Mouse (Mus musculus): ENCODE measurements at regions not wholly inside any gene's neighbourhood (a gene's known extent, or its start where the extent isn't known, plus 50 kb on each side); places are given as distances from the start of the nearest gene placed in this dataset.

DNA sequence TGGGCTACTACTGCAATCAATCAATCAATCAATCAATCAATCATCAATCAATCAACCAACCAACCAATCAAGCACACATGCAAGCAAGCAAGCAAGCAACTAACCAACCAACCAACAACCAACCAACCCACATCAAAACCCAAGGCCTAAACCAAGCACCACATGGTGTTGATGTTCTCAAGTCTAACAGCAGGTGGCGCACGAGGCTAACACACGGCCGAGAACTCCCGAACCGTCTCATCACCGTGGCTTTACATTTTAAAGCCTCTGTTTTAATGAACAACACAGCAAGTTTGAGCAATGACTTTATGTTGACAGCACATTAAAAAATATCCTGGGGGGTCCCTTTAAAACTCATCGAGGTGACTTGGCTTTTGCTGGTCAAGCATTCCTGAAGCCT lies 61.3 kb upstream of the Smg1 start:
- no peaks in the 10 kb centered on the region for H3K4me1 ChIP-seq (ENCODE audit: control insufficient read depth in 1 of 2, insufficient read depth in 2 of 2, low read length in 2 of 2)
- no peaks in the 10 kb centered on the region for H3K36me3 ChIP-seq (ENCODE audit: control insufficient read depth in 1 of 2, insufficient read depth in 2 of 2, low read length in 2 of 2)
- H3K4me3 ChIP-seq (ENCODE audit: control insufficient read depth in 1 of 2, insufficient read depth in 1 of 2, low read depth in 2 of 2, low read length in 2 of 2) = no peak overlapping the region; a peak in 1 of 4 replicates
- TF ChIP-seq SMC3 (IDR thresholded peaks at IDR 0.05; ENCODE audit: low read depth, low read length) (peak; percentile 61), CTCF (IDR thresholded peaks at IDR 0.05 in 2 of 3, conservative IDR thresholded peaks at IDR 0.05 in 1 of 3; ENCODE audit: control insufficient read depth in 1 of 3, insufficient read depth in 1 of 3, low read depth in 2 of 3, low read length in 3 of 3, poor library complexity in 1 of 3, severe bottlenecking in 1 of 3) (peak; percentile 48 to 60 (median 54); a peak in 5 of 6 replicates), MYC (IDR thresholded peaks at IDR 0.05; ENCODE audit: low read depth, low read length) (peak; percentile 60; the same call in 1 of the 2 replicates), MAX (IDR thresholded peaks at IDR 0.05; ENCODE audit: low read length) (peak; percentile 47; the same call in 1 of the 2 replicates), ETS1 (IDR thresholded peaks at IDR 0.05; ENCODE audit: low read depth, low read length) (no peak), USF1 (IDR thresholded peaks at IDR 0.05; ENCODE audit: low read depth, low read length) (no peak), EP300 (IDR thresholded peaks at IDR 0.05; ENCODE audit: low read depth in 1 of 2, low read length in 2 of 2) (no peak), ZC3H11A (IDR thresholded peaks at IDR 0.05; ENCODE audit: low read depth, low read length) (peak; percentile 66), RAD21 (IDR thresholded peaks at IDR 0.05; ENCODE audit: low read depth, low read length) (peak; percentile 67)
- DNase-seq (ENCODE audit: low read depth, low spot score) = peak; percentile 84
- no peaks in the 10 kb centered on the region for H3K9me3 ChIP-seq (replicated peaks; ENCODE audit: insufficient read depth, low read length)
- H3K9ac ChIP-seq (ENCODE audit: control insufficient read depth, low read depth, low read length, poor library complexity, severe bottlenecking) = 0 out of 2 replicates have a peak overlapping the region, but pooled peaks have one; percentile 33
- H3K27ac ChIP-seq (ENCODE audit: control insufficient read depth, low read depth, low read length) = no peak overlapping the region
- H3K27me3 ChIP-seq (ENCODE audit: control insufficient read depth in 1 of 2, insufficient read depth in 2 of 2, low read length in 2 of 2) = no peaks in the 10 kb centered on the region
- no peaks in the 10 kb centered on the region for H3K79me2 ChIP-seq (ENCODE audit: control insufficient read depth, insufficient read depth, low read length, poor library complexity)

DNA sequence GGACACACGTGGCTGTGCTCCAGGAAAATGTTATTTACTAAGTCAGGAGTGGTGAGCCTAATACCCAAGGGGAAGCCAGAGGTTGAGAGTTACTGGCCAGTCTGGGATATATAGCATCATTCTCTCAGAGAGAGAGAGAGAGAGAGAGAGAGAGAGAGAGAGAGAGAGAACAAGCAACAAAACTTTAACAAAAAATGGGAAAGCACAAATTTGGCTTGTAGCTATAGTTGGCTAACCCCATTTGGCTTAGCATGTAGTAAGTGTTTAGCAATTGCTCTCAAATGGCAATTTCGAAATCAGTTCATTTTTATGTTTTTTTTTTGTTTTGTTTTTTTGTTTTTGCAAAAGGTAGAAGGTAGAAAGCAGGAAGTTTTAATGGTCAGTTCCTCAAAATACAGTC lies 60.9 kb upstream of the Smg1 start:
- no peaks in the 10 kb centered on the region for H3K79me2 ChIP-seq (ENCODE audit: control insufficient read depth, insufficient read depth, low read length, poor library complexity)
- no peaks in the 10 kb centered on the region for H3K9me3 ChIP-seq (replicated peaks; ENCODE audit: insufficient read depth, low read length)
- H3K27ac ChIP-seq (ENCODE audit: control insufficient read depth, low read depth, low read length) = no peak overlapping the region
- no peaks in the 10 kb centered on the region for H3K27me3 ChIP-seq (ENCODE audit: control insufficient read depth in 1 of 2, insufficient read depth in 2 of 2, low read length in 2 of 2)
- TF ChIP-seq SMC3 (IDR thresholded peaks at IDR 0.05; ENCODE audit: low read depth, low read length) = no peak
- TF ChIP-seq E2F4 (IDR thresholded peaks at IDR 0.05; ENCODE audit: borderline replicate concordance, low read depth, low read length) = no peak
- TF ChIP-seq MXI1 (IDR thresholded peaks at IDR 0.05; ENCODE audit: low read depth, low read length) = no peak
- TF ChIP-seq ETS1 (IDR thresholded peaks at IDR 0.05; ENCODE audit: low read depth, low read length) = no peak
- TF ChIP-seq MAZ (IDR thresholded peaks at IDR 0.05; ENCODE audit: low read depth, low read length) = no peak
- no peak for TF ChIP-seq JUND (IDR thresholded peaks at IDR 0.05; ENCODE audit: low read depth, low read length)
- no peak for TF ChIP-seq SIN3A (IDR thresholded peaks at IDR 0.05; ENCODE audit: low read length)
- no peak for TF ChIP-seq NELFE (IDR thresholded peaks at IDR 0.05; ENCODE audit: low read depth, low read length)
- no peak for TF ChIP-seq USF2 (IDR thresholded peaks at IDR 0.05; ENCODE audit: borderline replicate concordance in 1 of 2, insufficient read depth in 1 of 2, low read depth in 1 of 2, low read length in 2 of 2)
- no peak for TF ChIP-seq CHD2 (IDR thresholded peaks at IDR 0.05; ENCODE audit: low read length)
- TF ChIP-seq MYC (IDR thresholded peaks at IDR 0.05; ENCODE audit: low read depth, low read length) = no peak
- TF ChIP-seq GABPA (IDR thresholded peaks at IDR 0.05; ENCODE audit: low read depth, low read length) = no peak
- no peak for TF ChIP-seq CHD1 (IDR thresholded peaks at IDR 0.05; ENCODE audit: low read depth, low read length)
- no peak for TF ChIP-seq TBP (IDR thresholded peaks at IDR 0.05; ENCODE audit: low read depth, low read length)
- no peak for TF ChIP-seq CTCF (IDR thresholded peaks at IDR 0.05 in 2 of 3, conservative IDR thresholded peaks at IDR 0.05 in 1 of 3; ENCODE audit: control insufficient read depth in 1 of 3, insufficient read depth in 1 of 3, low read depth in 2 of 3, low read length in 3 of 3, poor library complexity in 1 of 3, severe bottlenecking in 1 of 3)
- no peak for TF ChIP-seq MAX (IDR thresholded peaks at IDR 0.05; ENCODE audit: low read length)
- TF ChIP-seq MYB (IDR thresholded peaks at IDR 0.05; ENCODE audit: low read depth, low read length) = no peak
- TF ChIP-seq POLR2AphosphoS5 (IDR thresholded peaks at IDR 0.05; ENCODE audit: borderline replicate concordance, low read depth, low read length) = no peak
- no peak for TF ChIP-seq TAL1 (IDR thresholded peaks at IDR 0.05; ENCODE audit: low read length)
- no peak for TF ChIP-seq POLR2A (IDR thresholded peaks at IDR 0.05; ENCODE audit: control insufficient read depth in 1 of 2, insufficient read depth in 1 of 2, low read depth in 1 of 2, low read length in 2 of 2, poor library complexity in 1 of 2)
- no peaks in the 10 kb centered on the region for H3K36me3 ChIP-seq (ENCODE audit: control insufficient read depth in 1 of 2, insufficient read depth in 2 of 2, low read length in 2 of 2)
- H3K9ac ChIP-seq (ENCODE audit: control insufficient read depth, low read depth, low read length, poor library complexity, severe bottlenecking) = no peak overlapping the region
- no peak overlapping the region for H3K4me3 ChIP-seq (ENCODE audit: control insufficient read depth in 1 of 2, insufficient read depth in 1 of 2, low read depth in 2 of 2, low read length in 2 of 2)
- no peak for DNase-seq (ENCODE audit: low read depth, low spot score)
- H3K4me1 ChIP-seq (ENCODE audit: control insufficient read depth in 1 of 2, insufficient read depth in 2 of 2, low read length in 2 of 2) = no peaks in the 10 kb centered on the region

Measured in MEL (cell line).